Mouse (Mus musculus): Measurements from ENCODE around the gene Ppp1r15b. TPM values are rescaled to one million over a fixed set of nuclear protein-coding genes. Genes with fewer than 3 reads are reported as not detected.
A peak's percentile ranks its signal among the peaks of the same experiment; 100 is the strongest.

The Ppp1r15b gene
- polyA plus RNA-seq, 1 experiment from 2014 or later, result 36.3 TPM

- WGBS, result 63% methylated on average over 21 of the region's 22 CpGs
- no peaks in the 10 kb centered on the region for H3K4me1 ChIP-seq (replicated peaks; ENCODE audit: control insufficient read depth, insufficient read depth, low read length)
- no peak overlapping the region for H3K27ac ChIP-seq (ENCODE audit: low read length)
- peak; percentile 58 for ATAC-seq
- no peaks in the 10 kb centered on the region for H3K9me3 ChIP-seq (ENCODE audit: control insufficient read depth, low read length)
- no peak overlapping the region for H3K9ac ChIP-seq (replicated peaks; ENCODE audit: low read depth, low read length)
- H3K36me3 ChIP-seq (ENCODE audit: control insufficient read depth, insufficient read depth), result no peaks in the 10 kb centered on the region
- no peaks in the 10 kb centered on the region for H3K27me3 ChIP-seq (replicated peaks; ENCODE audit: control insufficient read depth, insufficient read depth, low read length)
- no peak overlapping the region for H3K4me2 ChIP-seq (ENCODE audit: low read length)
- no peak overlapping the region for H3K4me3 ChIP-seq (replicated peaks; ENCODE audit: low read length)
These were observed 15.4 kb downstream of the Ppp1r15b start for GRCm38 (mm10) chr1:133146014-133147009.

- no peak overlapping the region for H3K27ac ChIP-seq (ENCODE audit: low read length)
- H3K36me3 ChIP-seq (ENCODE audit: control insufficient read depth, insufficient read depth), result no peaks in the 10 kb centered on the region
- H3K4me3 ChIP-seq (replicated peaks; ENCODE audit: low read length), result no peak overlapping the region
- ATAC-seq, result no peak
- no peak overlapping the region for H3K9ac ChIP-seq (replicated peaks; ENCODE audit: low read depth, low read length)
- H3K27me3 ChIP-seq (replicated peaks; ENCODE audit: control insufficient read depth, insufficient read depth, low read length), result no peaks in the 10 kb centered on the region
- WGBS, result 83% methylated on average over 5 of the region's 5 CpGs
- H3K4me1 ChIP-seq (replicated peaks; ENCODE audit: control insufficient read depth, insufficient read depth, low read length), result no peaks in the 10 kb centered on the region
- H3K9me3 ChIP-seq (ENCODE audit: control insufficient read depth, low read length), result no peaks in the 10 kb centered on the region
- H3K4me2 ChIP-seq (ENCODE audit: low read length), result no peak overlapping the region
These were observed 16.4 kb downstream of the Ppp1r15b start for GRCm38 (mm10) chr1:133147324-133147723.

GRCm38 (mm10) chr1:133148122-133148521 is 17.2 kb downstream of the Ppp1r15b start:
- Histone ChIP-seq H3K4me2 (ENCODE audit: low read length) (no peak overlapping the region), H3K27me3 (replicated peaks; ENCODE audit: control insufficient read depth, insufficient read depth, low read length) (no peaks in the 10 kb centered on the region), H3K9ac (replicated peaks; ENCODE audit: low read depth, low read length) (no peak overlapping the region), H3K9me3 (ENCODE audit: control insufficient read depth, low read length) (no peaks in the 10 kb centered on the region), H3K4me1 (replicated peaks; ENCODE audit: control insufficient read depth, insufficient read depth, low read length) (no peaks in the 10 kb centered on the region), H3K36me3 (ENCODE audit: control insufficient read depth, insufficient read depth) (no peaks in the 10 kb centered on the region), H3K27ac (ENCODE audit: low read length) (no peak overlapping the region), H3K4me3 (replicated peaks; ENCODE audit: low read length) (no peak overlapping the region)
- 93% methylated on average over 8 of the region's 8 CpGs for WGBS
- ATAC-seq, result no peak

GRCm38 (mm10) chr1:133150556-133150955 is 19.6 kb downstream of the Ppp1r15b start:
- Histone ChIP-seq H3K4me2 (ENCODE audit: low read length) (no peak overlapping the region), H3K36me3 (ENCODE audit: control insufficient read depth, insufficient read depth) (no peaks in the 10 kb centered on the region), H3K4me3 (replicated peaks; ENCODE audit: low read length) (no peak overlapping the region), H3K9me3 (ENCODE audit: control insufficient read depth, low read length) (no peaks in the 10 kb centered on the region), H3K4me1 (replicated peaks; ENCODE audit: control insufficient read depth, insufficient read depth, low read length) (no peaks in the 10 kb centered on the region), H3K9ac (replicated peaks; ENCODE audit: low read depth, low read length) (no peak overlapping the region), H3K27me3 (replicated peaks; ENCODE audit: control insufficient read depth, insufficient read depth, low read length) (no peaks in the 10 kb centered on the region), H3K27ac (ENCODE audit: low read length) (no peak overlapping the region)
- whole genome bisulfite sequencing, result 93% methylated on average over 2 of the region's 2 CpGs
- no peak for ATAC-seq

- Histone ChIP-seq H3K4me2 (ENCODE audit: low read length) (no peak overlapping the region), H3K4me1 (replicated peaks; ENCODE audit: control insufficient read depth, insufficient read depth, low read length) (no peaks in the 10 kb centered on the region), H3K36me3 (ENCODE audit: control insufficient read depth, insufficient read depth) (no peaks in the 10 kb centered on the region), H3K4me3 (replicated peaks; ENCODE audit: low read length) (no peak overlapping the region), H3K9ac (replicated peaks; ENCODE audit: low read depth, low read length) (no peak overlapping the region), H3K9me3 (ENCODE audit: control insufficient read depth, low read length) (no peaks in the 10 kb centered on the region), H3K27me3 (replicated peaks; ENCODE audit: control insufficient read depth, insufficient read depth, low read length) (no peaks in the 10 kb centered on the region), H3K27ac (ENCODE audit: low read length) (no peak overlapping the region)
- no peak for ATAC-seq
- 85% methylated on average over 3 of the region's 3 CpGs for WGBS
These were observed 21.3 kb downstream of the Ppp1r15b start for GRCm38 (mm10) chr1:133152213-133152612.

GRCm38 (mm10) chr1:133155270-133155669 is 24.3 kb downstream of the Ppp1r15b start:
- WGBS, result 91% methylated on average over 6 of the region's 6 CpGs
- no peak overlapping the region for H3K9ac ChIP-seq (replicated peaks; ENCODE audit: low read depth, low read length)
- no peak overlapping the region for H3K4me3 ChIP-seq (replicated peaks; ENCODE audit: low read length)
- no peak for ATAC-seq
- H3K27ac ChIP-seq (ENCODE audit: low read length), result no peak overlapping the region
- peaks cover 8% of the 10 kb centered on the region for H3K4me1 ChIP-seq (replicated peaks; ENCODE audit: control insufficient read depth, insufficient read depth, low read length)
- no peaks in the 10 kb centered on the region for H3K27me3 ChIP-seq (replicated peaks; ENCODE audit: control insufficient read depth, insufficient read depth, low read length)
- no peaks in the 10 kb centered on the region for H3K9me3 ChIP-seq (ENCODE audit: control insufficient read depth, low read length)
- no peak overlapping the region for H3K4me2 ChIP-seq (ENCODE audit: low read length)
- no peaks in the 10 kb centered on the region for H3K36me3 ChIP-seq (ENCODE audit: control insufficient read depth, insufficient read depth)

- H3K4me2 ChIP-seq (ENCODE audit: low read length), result peak overlapping the region; percentile 25; the same call in 1 of the 2 replicates
- no peak overlapping the region for H3K9ac ChIP-seq (replicated peaks; ENCODE audit: low read depth, low read length)
- 15% methylated on average over 7 of the region's 7 CpGs for WGBS
- peaks cover 15% of the 10 kb centered on the region for H3K27me3 ChIP-seq (replicated peaks; ENCODE audit: control insufficient read depth, insufficient read depth, low read length)
- no peak overlapping the region for H3K4me3 ChIP-seq (replicated peaks; ENCODE audit: low read length)
- H3K9me3 ChIP-seq (ENCODE audit: control insufficient read depth, low read length), result no peaks in the 10 kb centered on the region
- H3K36me3 ChIP-seq (ENCODE audit: control insufficient read depth, insufficient read depth), result no peaks in the 10 kb centered on the region
- H3K4me1 ChIP-seq (replicated peaks; ENCODE audit: control insufficient read depth, insufficient read depth, low read length), result peaks cover 16% of the 10 kb centered on the region
- H3K27ac ChIP-seq (ENCODE audit: low read length), result no peak overlapping the region
- ATAC-seq, result peak; percentile 18; the same call in 1 of the 2 replicates
These were observed 28.2 kb downstream of the Ppp1r15b start for GRCm38 (mm10) chr1:133159128-133159564.

GRCm38 (mm10) chr1:133161559-133161958 is 30.6 kb downstream of the Ppp1r15b start:
- Histone ChIP-seq H3K9me3 (ENCODE audit: control insufficient read depth, low read length) (no peaks in the 10 kb centered on the region), H3K36me3 (ENCODE audit: control insufficient read depth, insufficient read depth) (no peaks in the 10 kb centered on the region), H3K9ac (replicated peaks; ENCODE audit: low read depth, low read length) (no peak overlapping the region), H3K4me3 (replicated peaks; ENCODE audit: low read length) (no peak overlapping the region), H3K4me1 (replicated peaks; ENCODE audit: control insufficient read depth, insufficient read depth, low read length) (peaks cover 22% of the 10 kb centered on the region), H3K27me3 (replicated peaks; ENCODE audit: control insufficient read depth, insufficient read depth, low read length) (peaks cover 22% of the 10 kb centered on the region), H3K27ac (ENCODE audit: low read length) (no peak overlapping the region), H3K4me2 (ENCODE audit: low read length) (no peak overlapping the region)
- WGBS, result 58% methylated on average over 4 of the region's 4 CpGs
- ATAC-seq, result no peak

- 64% methylated on average over 10 of the region's 10 CpGs for WGBS
- no peaks in the 10 kb centered on the region for H3K9me3 ChIP-seq (ENCODE audit: control insufficient read depth, low read length)
These were observed 31.1 kb downstream of the Ppp1r15b start for GRCm38 (mm10) chr1:133162046-133162445.

More at GRCm38 (mm10) chr1:133162046-133162445, 31.1 kb downstream of the Ppp1r15b start:
- H3K4me2 ChIP-seq (ENCODE audit: low read length), result no peak overlapping the region
- no peak for ATAC-seq
- no peak overlapping the region for H3K27ac ChIP-seq (ENCODE audit: low read length)
- H3K9ac ChIP-seq (replicated peaks; ENCODE audit: low read depth, low read length), result no peak overlapping the region
- H3K4me3 ChIP-seq (replicated peaks; ENCODE audit: low read length), result no peak overlapping the region
- H3K4me1 ChIP-seq (replicated peaks; ENCODE audit: control insufficient read depth, insufficient read depth, low read length), result peaks cover 22% of the 10 kb centered on the region
- H3K36me3 ChIP-seq (ENCODE audit: control insufficient read depth, insufficient read depth), result no peaks in the 10 kb centered on the region
- H3K27me3 ChIP-seq (replicated peaks; ENCODE audit: control insufficient read depth, insufficient read depth, low read length), result peaks cover 25% of the 10 kb centered on the region

Measured in forebrain, embryonic 16.5 days (tissue).